Mouse (Mus musculus): ENCODE results near the gene Tmc8. TPM values are rescaled to one million over a fixed set of nuclear protein-coding genes. Genes with fewer than 3 reads are reported as not detected.

Tmc8 gene
- polyA plus RNA-seq, 1 experiment from 2014 or later, result 1.4 TPM

DNA sequence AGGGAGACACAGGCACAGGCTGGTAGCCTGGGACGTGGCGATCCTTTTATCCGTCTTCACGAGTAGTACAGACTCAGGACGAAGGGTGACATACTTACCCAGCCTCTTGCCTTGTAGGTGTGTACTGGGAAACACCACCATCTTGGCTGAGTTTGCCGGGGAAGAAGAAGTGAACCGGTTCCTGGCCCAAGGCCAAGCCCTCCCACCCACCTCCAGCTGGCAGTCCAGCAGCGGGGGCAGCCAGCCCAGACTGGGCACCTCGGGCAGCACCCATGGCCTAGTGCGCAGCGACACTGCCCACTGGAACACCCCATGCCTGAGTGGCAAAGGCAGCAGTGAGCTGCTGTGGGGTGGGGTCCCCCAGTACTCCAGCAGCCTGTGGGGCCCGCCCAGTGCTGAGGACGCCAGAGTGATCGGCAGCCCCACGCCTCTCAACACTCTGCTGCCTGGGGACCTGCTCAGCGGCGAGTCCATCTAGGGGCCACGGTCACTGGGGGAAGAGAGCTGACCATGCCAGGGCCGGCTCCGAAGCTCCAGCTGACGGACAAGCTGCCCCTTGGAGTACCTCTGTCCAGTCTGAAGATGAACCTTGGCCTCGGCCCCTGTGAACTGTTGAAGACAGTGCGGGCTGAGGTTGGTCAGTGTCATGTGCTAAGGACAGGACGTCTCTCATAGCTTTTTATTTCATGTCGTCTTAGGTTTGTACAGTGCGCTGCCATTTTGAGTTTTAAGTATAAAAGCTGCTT is 21.3 kb upstream of the Tmc8 start:
- Histone ChIP-seq H3K27me3 (ENCODE audit: poor library complexity, severe bottlenecking) (no peaks in the 10 kb centered on the region), H3K4me1 (no peaks in the 10 kb centered on the region), H3K27ac (0 out of 2 replicates have a peak overlapping the region, but pooled peaks have one; percentile 44), H3K36me3 (replicated peaks) (peaks cover 96% of the 10 kb centered on the region), H3K9me3 (no peaks in the 10 kb centered on the region), H3K4me3 (no peak overlapping the region)
- 96% methylated on average over 26 of the region's 26 CpGs for WGBS
- no peak for DNase-seq (ENCODE audit: extremely low spot score, low spot score)

- 95% methylated on average over 13 of the region's 13 CpGs for WGBS
- no peaks in the 10 kb centered on the region for H3K4me1 ChIP-seq
- H3K4me3 ChIP-seq, result no peak overlapping the region
- H3K27me3 ChIP-seq (ENCODE audit: poor library complexity, severe bottlenecking), result no peaks in the 10 kb centered on the region
- H3K27ac ChIP-seq, result no peak overlapping the region
- no peak for DNase-seq (ENCODE audit: extremely low spot score, low spot score)
- H3K36me3 ChIP-seq (replicated peaks), result peaks cover 96% of the 10 kb centered on the region
- H3K9me3 ChIP-seq, result no peaks in the 10 kb centered on the region
Measured at GRCm38 (mm10) chr11:117761801-117762200, 20.1 kb upstream of the Tmc8 start.

DNA sequence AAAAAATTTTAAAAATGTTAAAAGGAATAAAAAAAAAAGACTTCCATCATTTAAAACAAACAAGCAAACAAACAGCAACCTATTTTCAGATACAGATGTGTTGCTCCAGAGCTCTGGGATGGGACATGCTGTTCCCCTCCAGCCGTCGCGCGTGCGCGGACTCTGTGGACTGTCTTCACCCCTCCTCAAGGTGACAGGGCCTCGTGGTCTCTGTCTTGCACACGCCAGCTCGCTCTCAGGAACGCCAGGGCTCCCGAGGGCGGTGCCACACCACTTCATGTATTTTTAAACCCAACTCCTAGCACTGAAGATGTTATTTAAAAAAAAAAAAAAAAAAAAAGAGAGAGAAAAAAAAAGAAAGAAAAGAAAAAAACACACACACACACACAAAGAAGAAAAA is 19.6 kb upstream of the Tmc8 start:
- 93% methylated on average over 12 of the region's 12 CpGs for WGBS
- peaks cover 92% of the 10 kb centered on the region for H3K36me3 ChIP-seq (replicated peaks)
- H3K27me3 ChIP-seq (ENCODE audit: poor library complexity, severe bottlenecking), result no peaks in the 10 kb centered on the region
- no peaks in the 10 kb centered on the region for H3K9me3 ChIP-seq
- no peaks in the 10 kb centered on the region for H3K4me1 ChIP-seq
- no peak for DNase-seq (ENCODE audit: extremely low spot score, low spot score)
- H3K4me3 ChIP-seq, result no peak overlapping the region
- no peak overlapping the region for H3K27ac ChIP-seq

DNA sequence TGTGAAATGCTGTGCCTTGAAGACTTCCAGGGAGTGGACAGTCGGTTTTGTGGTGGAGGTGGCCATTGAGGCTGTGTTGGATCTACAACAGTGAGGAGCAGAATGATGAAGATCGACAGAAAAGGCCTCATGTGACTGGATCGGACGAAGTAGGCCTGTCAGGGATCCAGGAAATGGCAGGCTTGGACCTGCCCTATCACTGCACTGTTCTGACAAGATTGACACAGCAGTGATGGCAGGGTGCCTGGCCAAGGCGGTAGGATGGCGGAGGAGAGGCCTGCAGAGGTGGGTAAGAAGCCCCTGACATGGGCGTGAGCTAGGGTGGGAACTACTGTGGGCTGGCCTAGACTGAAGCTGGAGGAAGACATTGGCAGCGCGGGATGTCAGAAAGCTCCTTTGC is 17.6 kb upstream of the Tmc8 start:
- no peak overlapping the region for H3K4me3 ChIP-seq
- 95% methylated on average over 9 of the region's 9 CpGs for WGBS
- peaks cover 73% of the 10 kb centered on the region for H3K36me3 ChIP-seq (replicated peaks)

DNA sequence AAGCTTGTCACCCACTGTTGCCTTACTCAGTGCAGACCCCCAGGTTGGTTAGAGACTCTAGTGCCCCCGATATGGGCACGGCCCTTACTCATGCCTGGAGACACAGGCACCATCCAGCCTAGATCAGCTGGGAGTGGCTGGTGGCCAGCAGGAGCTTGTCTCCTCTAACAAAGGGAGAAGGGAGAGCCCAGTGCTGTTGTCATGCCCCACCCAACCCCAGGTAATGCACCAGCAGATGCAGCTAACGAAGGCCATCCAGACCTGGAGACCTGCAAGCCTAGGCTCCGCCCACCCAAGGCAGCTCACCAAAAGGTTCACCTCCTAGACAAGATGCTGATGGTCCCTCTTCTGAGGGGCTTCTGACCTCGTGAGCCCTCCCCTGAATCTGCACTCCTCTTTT is 16.5 kb upstream of the Tmc8 start:
- H3K36me3 ChIP-seq (replicated peaks), result peaks cover 63% of the 10 kb centered on the region
- no peak overlapping the region for H3K4me3 ChIP-seq
- no peak overlapping the region for H3K27ac ChIP-seq
- no peaks in the 10 kb centered on the region for H3K27me3 ChIP-seq (ENCODE audit: poor library complexity, severe bottlenecking)
- peaks cover 13% of the 10 kb centered on the region for H3K4me1 ChIP-seq
- no peaks in the 10 kb centered on the region for H3K9me3 ChIP-seq
- WGBS, result 94% methylated on average over 5 of the region's 5 CpGs
- no peak for DNase-seq (ENCODE audit: extremely low spot score, low spot score)

More for the DNA sequence above, 17.6 kb upstream of the Tmc8 start:
- DNase-seq (ENCODE audit: extremely low spot score, low spot score), result no peak
- Histone ChIP-seq H3K27ac (no peak overlapping the region), H3K4me1 (peaks cover 4% of the 10 kb centered on the region; the same call in 1 of the 2 replicates), H3K27me3 (ENCODE audit: poor library complexity, severe bottlenecking) (no peaks in the 10 kb centered on the region), H3K9me3 (no peaks in the 10 kb centered on the region)

DNA sequence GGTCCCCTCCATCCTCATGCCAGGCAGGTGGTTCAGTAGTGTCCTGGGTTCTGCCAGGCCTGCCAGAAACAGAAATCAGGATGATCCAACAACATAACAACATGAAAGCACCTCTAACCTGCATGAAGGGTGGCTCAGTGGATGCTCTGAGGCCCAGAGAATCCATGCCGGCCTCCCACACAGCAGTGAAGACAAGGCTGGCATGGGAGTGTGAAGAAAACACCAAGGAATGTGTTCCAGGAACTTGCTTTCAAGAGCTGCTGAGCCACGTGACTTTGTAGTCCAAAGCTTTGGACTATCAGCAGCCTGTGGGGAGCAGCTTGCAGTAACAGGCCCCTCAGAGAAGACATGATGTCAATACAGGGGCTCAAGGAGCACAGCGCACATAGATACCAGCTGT is 15.6 kb upstream of the Tmc8 start:
- no peak overlapping the region for H3K4me3 ChIP-seq
- peaks cover 13% of the 10 kb centered on the region for H3K4me1 ChIP-seq
- no peak for DNase-seq (ENCODE audit: extremely low spot score, low spot score)
- no peaks in the 10 kb centered on the region for H3K27me3 ChIP-seq (ENCODE audit: poor library complexity, severe bottlenecking)
- WGBS, result 88% methylated on average over 3 of the region's 3 CpGs
- no peaks in the 10 kb centered on the region for H3K9me3 ChIP-seq
- peaks cover 54% of the 10 kb centered on the region for H3K36me3 ChIP-seq (replicated peaks)
- no peak overlapping the region for H3K27ac ChIP-seq

DNA sequence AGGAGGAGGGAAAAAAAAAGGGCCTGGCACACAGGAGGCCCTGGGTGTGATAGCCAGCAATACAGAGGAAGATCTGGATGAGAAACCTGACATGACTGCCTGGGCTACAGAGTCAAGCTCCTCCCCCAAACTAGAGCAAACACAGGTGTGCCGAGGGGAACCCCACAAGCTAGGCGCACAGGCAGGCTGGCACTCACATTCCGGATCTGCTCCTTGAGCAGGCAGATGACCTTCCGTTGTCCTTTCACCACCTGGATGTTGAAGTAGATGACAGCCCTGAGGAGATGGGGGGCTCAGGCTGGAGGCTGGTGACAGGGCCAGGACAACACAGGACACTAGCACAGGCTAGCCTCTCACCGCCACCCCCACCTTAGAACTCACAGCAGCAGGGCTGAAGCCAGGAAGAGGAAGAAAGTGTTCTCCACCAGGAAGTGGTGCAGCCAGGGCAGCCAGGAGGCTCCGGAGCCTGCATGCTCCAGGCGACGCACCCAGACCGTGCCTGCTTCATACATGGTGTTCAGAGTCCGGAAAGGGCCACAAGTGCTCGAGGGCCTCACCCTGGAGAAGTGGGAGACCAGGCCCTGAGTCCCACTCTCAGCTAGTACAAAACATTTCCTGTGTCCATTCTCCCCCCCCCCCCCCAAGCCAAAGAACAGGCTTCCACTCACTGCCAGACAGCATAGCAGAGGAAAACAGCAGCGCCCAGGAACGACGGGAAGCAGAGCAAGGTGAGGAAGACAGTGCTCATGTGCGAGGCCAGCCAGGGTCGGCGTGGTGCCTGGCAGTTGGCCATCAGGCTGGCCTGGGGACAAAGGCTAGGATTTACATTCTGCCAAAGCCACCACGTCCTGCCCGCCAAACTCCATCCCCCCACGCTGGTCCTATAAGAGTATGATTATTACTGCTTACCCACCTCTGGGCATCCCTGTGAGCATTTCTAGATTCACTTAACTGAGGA is 12.9 kb upstream of the Tmc8 start:
- Histone ChIP-seq H3K27ac (peak overlapping the region; percentile 48; the same call in 1 of the 2 replicates), H3K4me3 (no peak overlapping the region), H3K36me3 (replicated peaks) (peaks cover 42% of the 10 kb centered on the region), H3K27me3 (ENCODE audit: poor library complexity, severe bottlenecking) (no peaks in the 10 kb centered on the region), H3K4me1 (peaks cover 13% of the 10 kb centered on the region), H3K9me3 (no peaks in the 10 kb centered on the region)
- no peak for DNase-seq (ENCODE audit: extremely low spot score, low spot score)
- WGBS, result 91% methylated on average over 20 of the region's 20 CpGs

GRCm38 (mm10) chr11:117769683-117770047 is 12.2 kb upstream of the Tmc8 start:
- 95% methylated on average over 7 of the region's 7 CpGs for WGBS
- DNase-seq (ENCODE audit: extremely low spot score, low spot score), result no peak
- H3K36me3 ChIP-seq (replicated peaks), result peaks cover 38% of the 10 kb centered on the region
- H3K4me1 ChIP-seq, result peaks cover 13% of the 10 kb centered on the region
- H3K27ac ChIP-seq, result 0 out of 2 replicates have a peak overlapping the region, but pooled peaks have one; percentile 48
- no peaks in the 10 kb centered on the region for H3K9me3 ChIP-seq
- no peak overlapping the region for H3K4me3 ChIP-seq
- H3K27me3 ChIP-seq (ENCODE audit: poor library complexity, severe bottlenecking), result no peaks in the 10 kb centered on the region

- H3K27me3 ChIP-seq (ENCODE audit: poor library complexity, severe bottlenecking), result no peaks in the 10 kb centered on the region
- no peak overlapping the region for H3K4me3 ChIP-seq
- H3K36me3 ChIP-seq (replicated peaks), result peaks cover 35% of the 10 kb centered on the region
- H3K4me1 ChIP-seq, result peaks cover 13% of the 10 kb centered on the region
- DNase-seq (ENCODE audit: extremely low spot score, low spot score), result no peak
- no peak overlapping the region for H3K27ac ChIP-seq
- WGBS, result 89% methylated on average over 10 of the region's 10 CpGs
- H3K9me3 ChIP-seq, result no peaks in the 10 kb centered on the region
Measured at GRCm38 (mm10) chr11:117770407-117770806, 11.5 kb upstream of the Tmc8 start.

DNA sequence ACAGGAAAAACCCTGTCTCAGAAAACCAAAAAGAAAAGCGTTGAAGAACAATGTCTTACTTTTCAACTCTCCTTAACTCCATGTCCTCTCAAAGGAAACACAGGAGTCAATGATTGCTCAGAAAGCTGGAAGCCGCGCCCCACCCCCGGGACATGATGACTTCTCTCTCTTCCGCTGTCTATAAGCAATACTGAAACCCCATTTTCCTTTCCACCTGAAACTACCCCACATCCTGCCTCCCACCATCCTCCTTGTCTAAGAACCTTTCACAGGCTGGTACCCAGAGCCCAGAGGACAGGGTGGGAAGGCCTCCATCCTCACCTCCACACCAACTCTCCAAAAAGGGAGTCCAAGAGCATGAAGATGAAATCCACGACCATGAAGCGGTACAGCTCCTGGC is 9.5 kb upstream of the Tmc8 start:
- Histone ChIP-seq H3K27me3 (ENCODE audit: poor library complexity, severe bottlenecking) (no peaks in the 10 kb centered on the region), H3K27ac (no peak overlapping the region)

DNA sequence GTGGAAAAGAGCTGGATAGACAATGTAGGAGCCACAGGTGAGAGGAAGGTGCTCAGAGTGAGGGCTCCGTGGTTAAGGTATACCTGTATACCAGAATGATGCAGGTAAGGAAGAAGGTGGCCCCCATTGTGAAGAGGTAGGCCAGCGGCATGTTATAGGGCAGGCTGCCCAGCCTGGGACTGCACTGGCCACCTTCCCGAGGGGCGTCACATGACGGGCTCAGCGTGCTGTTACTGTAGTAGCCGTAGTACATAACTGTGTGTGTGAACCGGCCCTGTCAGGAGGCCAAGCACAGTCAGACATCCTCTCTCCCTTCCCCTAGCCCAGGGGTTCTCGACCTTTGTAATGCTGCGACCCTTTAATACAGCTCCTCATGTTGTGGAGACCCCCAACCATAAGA is 7.0 kb upstream of the Tmc8 start:
- DNase-seq (ENCODE audit: extremely low spot score, low spot score), result no peak
- 93% methylated on average over 10 of the region's 10 CpGs for WGBS
- peaks cover 21% of the 10 kb centered on the region for H3K27me3 ChIP-seq (ENCODE audit: poor library complexity, severe bottlenecking)
- H3K9me3 ChIP-seq, result no peaks in the 10 kb centered on the region
- no peak overlapping the region for H3K27ac ChIP-seq
- peaks cover 29% of the 10 kb centered on the region for H3K4me1 ChIP-seq
- H3K36me3 ChIP-seq (replicated peaks), result peaks cover 20% of the 10 kb centered on the region; the same call in 1 of the 2 replicates
- no peak overlapping the region for H3K4me3 ChIP-seq

More for the DNA sequence above, 9.5 kb upstream of the Tmc8 start:
- WGBS, result 96% methylated on average over 7 of the region's 7 CpGs
- Histone ChIP-seq H3K36me3 (replicated peaks) (peaks cover 19% of the 10 kb centered on the region; the same call in 1 of the 2 replicates), H3K4me1 (peaks cover 13% of the 10 kb centered on the region), H3K4me3 (no peak overlapping the region), H3K9me3 (no peaks in the 10 kb centered on the region)
- no peak for DNase-seq (ENCODE audit: extremely low spot score, low spot score)

- H3K4me1 ChIP-seq, result peaks cover 32% of the 10 kb centered on the region
- DNase-seq (ENCODE audit: extremely low spot score, low spot score), result no peak
- H3K36me3 ChIP-seq (replicated peaks), result peaks cover 20% of the 10 kb centered on the region; the same call in 1 of the 2 replicates
- H3K4me3 ChIP-seq, result no peak overlapping the region
- H3K27me3 ChIP-seq (ENCODE audit: poor library complexity, severe bottlenecking), result peaks cover 27% of the 10 kb centered on the region
- WGBS, result 95% methylated on average over 11 of the region's 13 CpGs
- H3K9me3 ChIP-seq, result no peaks in the 10 kb centered on the region
- H3K27ac ChIP-seq, result no peak overlapping the region
Measured at GRCm38 (mm10) chr11:117775540-117775939, 6.3 kb upstream of the Tmc8 start.
